Mouse (Mus musculus) MEL (cell line): ENCODE data around the gene Tff3. TPM values are rescaled to one million over a fixed set of nuclear protein-coding genes. Genes with fewer than 3 reads are reported as not detected.

ENCODE experiments used
- DNase-seq: peaks from one replicate; pipeline ENCODE4 v3.0.0; 2011; ENCODE audit warnings: low read depth, low spot score
- H3K27ac ChIP-seq: 2 replicates; pipeline ENCODE4 v1.5.1; 2012; ENCODE audit warnings: low read depth, mild to moderate bottlenecking, control low read depth, low read length, moderate library complexity; ENCODE audit not compliant: control insufficient read depth
- H3K27me3 ChIP-seq, 2 experiments: fragments of 150-350 bp in 1 of 2; sonication (generic) in 1 of 2; 2 replicates each; pipeline ENCODE4 v1.6.1; 2012; ENCODE audit warnings: low read length in 2 of 2, mild to moderate bottlenecking in 2 of 2, improper control_type of control experiment in 1 of 2, moderate library complexity in 1 of 2; ENCODE audit not compliant: insufficient read depth in 2 of 2, control insufficient read depth in 1 of 2
- H3K36me3 ChIP-seq, 2 experiments: 2 replicates each; pipeline ENCODE4 v1.6.1; 2012 to 2014; ENCODE audit warnings: low read length in 2 of 2, improper control_type of control experiment in 1 of 2, inconsistent platforms in 1 of 2, mild to moderate bottlenecking in 1 of 2; ENCODE audit not compliant: insufficient read depth in 2 of 2, control insufficient read depth in 1 of 2
- H3K4me1 ChIP-seq, 2 experiments: fragments of 150-350 bp in 1 of 2; sonication (generic) in 1 of 2; 2 replicates each; pipeline ENCODE4 v1.6.1; 2012; ENCODE audit warnings: low read length in 2 of 2, improper control_type of control experiment in 1 of 2, mild to moderate bottlenecking in 1 of 2; ENCODE audit not compliant: insufficient read depth in 2 of 2, control insufficient read depth in 1 of 2
- H3K4me3 ChIP-seq, 2 experiments: fragments of 150-350 bp in 1 of 2; sonication (generic) in 1 of 2; 2 replicates each; pipeline ENCODE4 v1.5.1; 2012; ENCODE audit warnings: low read depth in 2 of 2, low read length in 2 of 2, mild to moderate bottlenecking in 2 of 2, moderate library complexity in 2 of 2, control low read depth in 1 of 2, improper control_type of control experiment in 1 of 2; ENCODE audit not compliant: control insufficient read depth in 1 of 2, insufficient read depth in 1 of 2
- H3K79me2 ChIP-seq: 2 replicates; pipeline ENCODE4 v1.6.1; 2012; ENCODE audit warnings: mild to moderate bottlenecking, low read length, moderate library complexity; ENCODE audit not compliant: control insufficient read depth, poor library complexity, insufficient read depth
- H3K9ac ChIP-seq: 2 replicates; pipeline ENCODE4 v1.6.1; 2012; ENCODE audit warnings: low read depth, mild to moderate bottlenecking, control low read depth, low read length, moderate library complexity; ENCODE audit not compliant: control insufficient read depth, poor library complexity, severe bottlenecking
- H3K9me3 ChIP-seq: fragments of 150-350 bp; sonication (generic); replicated peaks from 2 replicates; pipeline ENCODE4 v1.6.1; 2012; ENCODE audit warnings: mild to moderate bottlenecking, low read length, improper control_type of control experiment, moderate library complexity; ENCODE audit not compliant: insufficient read depth
- BHLHE40 ChIP-seq: IDR thresholded peaks from 2 replicates; pipeline ENCODE4 v1.6.1; 2012; ENCODE audit warnings: low read depth, mild to moderate bottlenecking, inconsistent platforms, low read length, improper control_type of control experiment, borderline replicate concordance
- CHD2 ChIP-seq: IDR thresholded peaks from 2 replicates; pipeline ENCODE4 v1.6.1; 2011; ENCODE audit warnings: low read length, improper control_type of control experiment
- CTCF ChIP-seq, 3 experiments: IDR thresholded peaks in 2 of 3; conservative IDR thresholded peaks in 1 of 3; 2 replicates each; pipeline ENCODE4 v1.5.1; 2011 to 2012; ENCODE audit warnings: low read length in 3 of 3, low read depth in 2 of 3, mild to moderate bottlenecking in 2 of 3, improper control_type of control experiment in 1 of 3, inconsistent platforms in 1 of 3, mixed read lengths in 1 of 3, moderate library complexity in 1 of 3; ENCODE audit not compliant: control insufficient read depth in 1 of 3, insufficient read depth in 1 of 3, poor library complexity in 1 of 3, severe bottlenecking in 1 of 3
- EP300 ChIP-seq, 2 experiments: IDR thresholded peaks; 2 replicates each; pipeline ENCODE4 v1.6.1; 2011; ENCODE audit warnings: improper control_type of control experiment in 2 of 2, low read length in 2 of 2, low read depth in 1 of 2, mild to moderate bottlenecking in 1 of 2
- ETS1 ChIP-seq: IDR thresholded peaks from 2 replicates; pipeline ENCODE4 v1.6.1; 2012; ENCODE audit warnings: low read depth, mild to moderate bottlenecking, inconsistent platforms, low read length, improper control_type of control experiment, moderate library complexity
- GABPA ChIP-seq: IDR thresholded peaks from 2 replicates; pipeline ENCODE4 v1.6.1; 2012; ENCODE audit warnings: low read depth, mild to moderate bottlenecking, inconsistent platforms, low read length, improper control_type of control experiment, moderate library complexity
- HCFC1 ChIP-seq: IDR thresholded peaks from 2 replicates; pipeline ENCODE4 v1.6.1; 2012; ENCODE audit warnings: low read depth, mild to moderate bottlenecking, inconsistent platforms, low read length, improper control_type of control experiment, moderate library complexity
- JUND ChIP-seq: IDR thresholded peaks from 2 replicates; pipeline ENCODE4 v1.6.1; 2011; ENCODE audit warnings: low read depth, mild to moderate bottlenecking, improper control_type of control experiment, low read length
- MAFK ChIP-seq: IDR thresholded peaks from 2 replicates; pipeline ENCODE4 v1.6.1; 2011; ENCODE audit warnings: low read depth, mild to moderate bottlenecking, low read length, improper control_type of control experiment, borderline replicate concordance
- MAX ChIP-seq: IDR thresholded peaks from 2 replicates; pipeline ENCODE4 v1.6.1; 2011; ENCODE audit warnings: low read length, improper control_type of control experiment
- MAZ ChIP-seq: IDR thresholded peaks from 2 replicates; pipeline ENCODE4 v1.6.1; 2012; ENCODE audit warnings: low read depth, mild to moderate bottlenecking, inconsistent platforms, low read length, improper control_type of control experiment
- NRF1 ChIP-seq: IDR thresholded peaks from 2 replicates; pipeline ENCODE4 v1.6.1; 2014; ENCODE audit warnings: low read depth, mild to moderate bottlenecking, inconsistent platforms, low read length, improper control_type of control experiment, moderate library complexity; ENCODE audit not compliant: poor library complexity, insufficient read depth, severe bottlenecking
- POLR2A ChIP-seq, 2 experiments: IDR thresholded peaks; 2 replicates each; pipeline ENCODE4 v1.6.1; 2011 to 2012; ENCODE audit warnings: low read length in 2 of 2, mild to moderate bottlenecking in 2 of 2, control low read depth in 1 of 2, improper control_type of control experiment in 1 of 2, low read depth in 1 of 2, moderate library complexity in 1 of 2; ENCODE audit not compliant: control insufficient read depth in 1 of 2, insufficient read depth in 1 of 2, poor library complexity in 1 of 2
- RAD21 ChIP-seq: IDR thresholded peaks from 2 replicates; pipeline ENCODE4 v1.6.1; 2011; ENCODE audit warnings: mild to moderate bottlenecking, low read depth, low read length, improper control_type of control experiment
- RCOR1 ChIP-seq: IDR thresholded peaks from 2 replicates; pipeline ENCODE4 v1.6.1; 2012; ENCODE audit warnings: low read depth, mild to moderate bottlenecking, inconsistent platforms, low read length, improper control_type of control experiment
- SIN3A ChIP-seq: IDR thresholded peaks from 2 replicates; pipeline ENCODE4 v1.6.1; 2012; ENCODE audit warnings: low read length, improper control_type of control experiment, inconsistent platforms
- SMC3 ChIP-seq: IDR thresholded peaks from 2 replicates; pipeline ENCODE4 v1.6.1; 2011; ENCODE audit warnings: low read depth, low read length, improper control_type of control experiment
- TAL1 ChIP-seq: IDR thresholded peaks from 2 replicates; pipeline ENCODE4 v1.6.1; 2012; ENCODE audit warnings: mild to moderate bottlenecking, inconsistent platforms, low read length, moderate library complexity, mixed read lengths
- TCF12 ChIP-seq: IDR thresholded peaks from 2 replicates; pipeline ENCODE4 v1.6.1; 2014; ENCODE audit warnings: low read depth, mild to moderate bottlenecking, inconsistent platforms, low read length, improper control_type of control experiment, moderate library complexity
- USF1 ChIP-seq: IDR thresholded peaks from 2 replicates; pipeline ENCODE4 v1.6.1; 2014; ENCODE audit warnings: low read depth, mild to moderate bottlenecking, inconsistent platforms, low read length, improper control_type of control experiment, moderate library complexity
- ZKSCAN1 ChIP-seq: IDR thresholded peaks from 2 replicates; pipeline ENCODE4 v1.6.1; 2012; ENCODE audit warnings: low read depth, mild to moderate bottlenecking, inconsistent platforms, low read length, improper control_type of control experiment, moderate library complexity
- ZMIZ1 ChIP-seq: IDR thresholded peaks from 2 replicates; pipeline ENCODE4 v1.6.1; 2012; ENCODE audit warnings: low read depth, mild to moderate bottlenecking, inconsistent platforms, low read length, improper control_type of control experiment, moderate library complexity
- polyA plus RNA-seq, 2 experiments: library from polyadenylated mRNA; stranded (reverse) in 1 of 2; unstranded in 1 of 2; fragments of >175 nt in 1 of 2; fragments of >200 nt in 1 of 2; gene quantifications; 2 replicates each; pipeline versions ENCODE4 v1.2.1 to v1.2.4; 2012; ENCODE audit warnings: low replicate concordance in 2 of 2, low read depth in 1 of 2; ENCODE audit not compliant: insufficient read length in 2 of 2, insufficient read depth in 1 of 2, missing spikeins in 1 of 2
- total RNA-seq: library from RNA; depleted of rRNA; stranded (reverse); fragments of 300-350 nt; gene quantifications from 2 replicates; pipeline ENCODE4 v1.2.3, GENCODE M21; 2012

Tff3 gene
- total and polyA plus RNA-seq, 3 experiments, result not detected

DNA sequence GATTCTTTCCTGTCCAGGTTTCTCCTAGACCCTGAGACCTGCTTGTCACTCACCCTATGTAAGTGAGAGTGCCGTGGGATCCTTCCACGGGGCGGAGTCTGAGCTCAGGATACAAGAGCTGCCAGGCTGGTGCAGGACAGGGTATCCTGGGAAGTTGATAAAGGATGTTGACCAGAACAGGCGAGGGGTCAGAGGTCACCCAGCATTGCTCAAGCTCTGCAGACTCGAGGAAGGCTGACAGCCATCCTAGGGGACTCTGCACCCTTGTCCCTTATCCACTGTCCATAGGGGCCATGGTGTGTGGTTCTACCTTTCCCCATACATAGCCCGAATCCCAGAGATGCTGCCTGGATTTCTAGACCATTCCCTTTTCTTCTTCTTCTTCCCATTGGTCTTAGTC is 13.4 kb downstream of the Tff3 start:
- Histone ChIP-seq H3K36me3 (peaks cover 0 to 2% of the 10 kb centered on the region in 2 experiments; a peak in 1 of 4 replicates), H3K27me3 (no peaks in the 10 kb centered on the region), H3K9me3 (no peaks in the 10 kb centered on the region), H3K4me3 (no peak overlapping the region), H3K9ac (no peak overlapping the region), H3K27ac (no peak overlapping the region), H3K4me1 (no peaks in the 10 kb centered on the region), H3K79me2 (no peaks in the 10 kb centered on the region)
- no peak for DNase-seq
- TF ChIP-seq MAFK (no peak), USF1 (no peak), TAL1 (no peak), ZMIZ1 (no peak), BHLHE40 (no peak), RAD21 (no peak), SIN3A (no peak)

- Histone ChIP-seq H3K36me3 (peaks cover 0 to 2% of the 10 kb centered on the region in 2 experiments; a peak in 1 of 4 replicates), H3K4me3 (no peak overlapping the region), H3K79me2 (no peaks in the 10 kb centered on the region), H3K27ac (no peak overlapping the region), H3K4me1 (0 out of 4 replicates have a peak, but pooled peaks cover 0 to 5% of the 10 kb centered on the region in 2 experiments), H3K27me3 (no peaks in the 10 kb centered on the region), H3K9ac (no peak overlapping the region), H3K9me3 (no peaks in the 10 kb centered on the region)
- no peak for DNase-seq
- no peak for TF ChIP-seq HCFC1
- no peak for TF ChIP-seq ZKSCAN1
- TF ChIP-seq BHLHE40, result no peak
- TF ChIP-seq GABPA, result no peak
- no peak for TF ChIP-seq POLR2A (IDR thresholded peaks at IDR 0.05; ENCODE audit: control insufficient read depth in 1 of 2, insufficient read depth in 1 of 2, low read depth in 1 of 2, low read length in 2 of 2, poor library complexity in 1 of 2)
- no peak for TF ChIP-seq EP300 (IDR thresholded peaks at IDR 0.05; ENCODE audit: low read depth in 1 of 2, low read length in 2 of 2)
- no peak for TF ChIP-seq USF1
- no peak for TF ChIP-seq TCF12
- TF ChIP-seq RAD21, result no peak
- TF ChIP-seq CHD2, result no peak
- TF ChIP-seq MAX, result no peak
- no peak for TF ChIP-seq NRF1
- TF ChIP-seq ETS1, result no peak
- no peak for TF ChIP-seq MAZ
- TF ChIP-seq JUND, result no peak
- TF ChIP-seq SMC3, result no peak
- no peak for TF ChIP-seq RCOR1
- no peak for TF ChIP-seq CTCF (IDR thresholded peaks at IDR 0.05 in 2 of 3, conservative IDR thresholded peaks at IDR 0.05 in 1 of 3; ENCODE audit: control insufficient read depth in 1 of 3, insufficient read depth in 1 of 3, low read depth in 2 of 3, low read length in 3 of 3, poor library complexity in 1 of 3, severe bottlenecking in 1 of 3)
- no peak for TF ChIP-seq SIN3A
These were observed 16.1 kb downstream of the Tff3 start for GRCm38 (mm10) chr17:31113191-31113856.
